Mouse (Mus musculus) adrenal gland (tissue): Measurements from ENCODE around the gene Ptpn13.

Experiments
- intact Hi-C: fragments of 180-260 bp; cut with DNase I; formaldehyde crosslinking; loops from one replicate; pipeline ENCODE4 v1.15.1; 2025

Ptpn13 gene

DNA sequence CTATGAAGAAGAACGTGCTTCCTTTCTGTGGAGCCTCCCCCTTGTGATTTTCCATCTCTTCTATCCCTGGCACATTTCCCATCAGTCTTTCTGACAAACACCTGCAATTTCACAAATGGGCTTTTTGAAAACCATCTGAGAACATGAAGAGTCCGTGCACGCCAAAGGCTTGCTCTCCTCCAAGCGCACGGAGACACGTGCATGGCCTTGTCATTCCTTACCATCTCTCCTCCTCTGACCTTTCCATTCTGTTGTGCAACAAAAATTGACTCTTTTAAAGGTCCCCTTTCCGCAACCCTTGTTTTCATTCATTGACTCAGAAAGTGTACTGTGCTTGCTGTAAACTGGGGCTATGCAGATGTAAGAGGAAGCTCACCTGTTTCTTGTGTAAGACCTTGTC lies 89.4 kb downstream of the Ptpn13 start:
- intact Hi-C loops = no loop called here

DNA sequence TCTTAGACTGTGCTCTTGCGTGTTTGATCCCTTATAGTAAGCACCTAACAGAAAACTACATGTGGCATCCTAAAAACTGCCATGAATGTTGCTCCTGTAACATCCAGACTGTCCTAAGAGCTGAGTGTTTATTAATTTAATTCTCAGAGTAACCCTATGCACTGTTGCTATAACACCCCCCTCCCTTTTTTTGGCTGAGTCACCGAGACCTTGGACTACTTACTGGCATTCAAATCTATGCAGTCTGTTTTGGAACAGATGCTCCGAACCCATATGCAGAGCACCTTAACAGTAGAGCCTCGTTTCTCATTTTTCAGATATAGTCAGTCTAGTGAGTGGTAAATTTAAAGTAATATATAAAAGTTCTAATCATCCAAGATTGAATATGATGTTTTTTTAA lies 90.9 kb downstream of the Ptpn13 start:
- intact Hi-C loops = no loop called here

DNA sequence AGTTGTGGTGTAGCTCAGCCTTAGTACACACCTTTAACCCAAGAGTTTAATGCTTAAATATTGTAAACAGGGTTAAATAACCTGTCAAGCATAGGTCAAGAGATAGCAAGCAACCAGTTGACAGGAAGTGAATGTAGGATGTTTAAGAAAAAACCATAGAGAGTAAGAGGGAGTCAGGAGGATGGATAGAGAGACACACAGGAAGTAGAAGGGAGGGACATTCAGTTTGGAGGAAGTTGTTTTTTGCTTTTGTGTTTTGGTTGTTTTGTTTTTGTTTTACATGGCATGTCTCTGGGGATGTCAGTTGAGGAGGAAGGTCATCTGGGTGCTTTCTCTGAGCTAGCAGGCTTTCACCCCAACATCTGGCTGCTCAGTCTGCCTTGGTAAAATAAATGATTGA lies 91.6 kb downstream of the Ptpn13 start:
- intact Hi-C loops = no loop called here

DNA sequence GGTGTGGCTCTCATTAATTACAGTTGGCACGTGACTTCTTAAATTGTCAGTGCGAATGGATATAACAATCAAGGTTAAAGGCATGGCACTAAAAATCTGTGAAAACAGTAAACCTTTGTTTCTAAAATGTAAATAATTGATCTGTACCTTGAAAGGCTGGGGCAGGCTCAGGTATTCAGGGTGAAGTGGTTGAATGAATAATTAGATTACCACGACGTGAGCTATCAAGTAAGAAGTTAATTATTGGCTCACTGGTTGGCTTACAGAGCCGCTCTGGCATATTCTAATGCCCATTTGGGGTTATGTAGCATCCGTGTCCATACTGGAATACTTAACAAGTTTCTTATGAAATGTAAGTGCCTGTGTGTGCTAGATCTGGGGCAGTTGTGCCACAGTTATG lies 92.6 kb downstream of the Ptpn13 start:
- intact Hi-C loops = no loop called here

DNA sequence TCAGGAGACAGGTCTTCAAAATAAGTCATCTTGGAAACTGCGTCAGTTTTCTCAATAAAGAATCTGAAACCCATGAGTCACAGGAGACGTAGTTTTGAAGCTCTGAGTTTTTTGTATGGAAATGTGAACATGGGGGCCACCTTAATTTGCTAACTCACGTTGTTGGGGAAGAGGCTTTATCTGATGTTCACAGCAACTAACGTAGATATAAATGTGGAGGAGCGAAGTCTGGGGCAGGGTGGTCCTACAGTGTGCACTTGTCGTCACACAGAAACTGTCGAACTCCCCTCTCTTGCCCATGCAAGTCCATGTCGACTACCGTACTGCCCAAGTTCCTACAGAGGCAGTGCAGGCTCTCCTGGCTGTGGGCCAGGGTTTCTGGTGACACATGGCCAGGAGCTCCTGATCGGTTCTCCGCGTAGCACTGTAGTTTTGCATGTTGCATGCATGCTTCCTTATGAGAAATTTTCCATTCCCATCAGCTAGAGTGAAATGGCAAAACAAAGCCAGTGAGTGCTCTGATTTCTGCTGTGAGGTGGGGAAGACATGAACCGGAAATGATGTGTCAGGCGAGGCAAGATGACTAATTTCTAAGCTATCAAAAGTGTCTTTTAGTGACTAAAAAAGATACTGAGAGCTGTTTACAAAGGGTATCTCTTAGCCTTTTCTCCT lies 93.9 kb downstream of the Ptpn13 start:
- intact Hi-C loops = no loop called here

DNA sequence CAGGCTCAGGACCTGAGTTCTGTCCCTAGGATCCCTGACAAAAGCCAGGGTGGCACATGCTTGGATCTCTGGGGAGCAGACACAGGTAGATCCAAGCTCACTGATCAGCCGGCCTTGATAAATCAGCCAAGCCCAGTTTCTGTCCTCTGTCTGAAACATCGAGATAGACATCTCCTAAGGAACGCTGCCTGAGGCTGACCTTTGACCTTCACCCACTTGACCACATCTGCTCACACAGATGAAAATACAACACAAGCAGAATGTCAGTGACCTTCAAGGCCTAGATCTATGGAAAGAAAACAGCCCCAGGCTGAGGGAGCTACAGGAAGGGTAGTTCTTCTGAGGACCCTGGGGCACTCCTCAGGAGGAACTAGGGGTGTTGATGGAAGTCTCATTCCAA lies 97.4 kb downstream of the Ptpn13 start:
- intact Hi-C loops = no loop called here

DNA sequence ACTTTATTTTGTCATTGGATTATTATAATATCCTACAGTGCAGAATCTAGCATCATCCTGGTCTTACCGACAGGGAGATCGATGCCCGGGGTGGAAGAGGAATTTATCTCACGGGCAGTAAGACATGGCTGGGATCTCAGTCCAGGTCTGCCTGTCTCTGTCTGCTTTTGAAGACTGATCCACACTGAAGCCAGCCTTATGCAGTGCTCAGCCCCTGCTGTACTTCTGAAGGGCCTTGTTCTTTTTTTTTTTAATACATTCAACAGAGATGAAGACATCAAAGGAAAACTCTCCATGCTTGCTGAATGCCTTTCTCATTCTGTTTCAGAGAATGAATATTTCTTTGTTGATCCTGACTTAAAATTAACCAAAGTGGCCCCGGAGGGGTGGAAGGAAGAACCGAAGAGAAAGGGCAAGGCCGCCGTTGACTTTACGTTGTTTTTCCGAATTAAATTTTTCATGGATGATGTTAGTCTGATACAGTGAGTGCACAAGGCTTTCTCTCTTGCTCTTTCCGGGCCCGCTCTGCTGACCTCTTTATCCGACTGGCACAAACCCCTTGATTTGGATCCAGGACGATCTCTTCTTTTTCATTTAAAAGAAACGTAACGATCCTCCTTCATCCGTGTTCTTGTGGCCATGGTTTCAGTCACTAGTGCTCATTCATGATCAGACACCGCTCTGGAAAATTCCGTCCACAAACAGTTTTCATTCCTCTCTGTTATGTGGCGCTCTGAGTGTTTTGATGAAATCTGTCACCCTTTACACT lies 101.9 kb downstream of the Ptpn13 start:
- intact Hi-C loops = no loop called here

DNA sequence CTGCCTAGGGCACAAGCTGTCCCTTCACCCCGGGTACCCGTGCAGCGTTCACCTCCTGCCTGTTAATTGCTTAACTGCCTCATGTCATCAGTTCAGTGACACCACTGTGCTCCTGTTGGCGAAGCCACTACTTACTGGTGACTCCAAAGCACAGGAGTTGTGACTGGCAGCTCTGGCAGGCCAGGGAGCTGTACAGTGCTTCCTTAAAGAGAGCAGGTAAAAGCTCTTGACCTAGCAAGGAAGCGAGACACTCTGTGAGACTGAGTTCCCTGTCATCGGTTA lies 102.4 kb downstream of the Ptpn13 start:
- intact Hi-C loops = no loop called here

DNA sequence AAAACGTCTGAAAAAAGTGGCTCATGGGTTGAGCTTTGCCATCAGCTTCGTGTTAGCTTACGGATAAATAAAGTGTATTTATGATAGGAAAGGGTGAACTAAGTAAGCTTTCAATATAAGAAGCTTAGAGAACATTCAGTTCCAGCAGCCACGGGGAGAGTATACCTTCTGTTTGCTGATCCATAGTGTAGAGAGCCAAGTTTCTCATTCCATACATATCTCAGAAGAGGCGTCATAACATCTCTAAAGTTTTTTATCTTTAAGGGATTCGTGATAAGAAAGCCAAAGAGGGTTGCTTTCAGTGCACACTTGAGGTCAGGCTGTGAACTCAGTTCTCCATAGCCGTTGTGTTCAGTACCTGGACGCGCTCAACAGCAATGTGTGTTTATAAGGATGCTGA lies 105.2 kb downstream of the Ptpn13 start:
- intact Hi-C loops = no loop called here

DNA sequence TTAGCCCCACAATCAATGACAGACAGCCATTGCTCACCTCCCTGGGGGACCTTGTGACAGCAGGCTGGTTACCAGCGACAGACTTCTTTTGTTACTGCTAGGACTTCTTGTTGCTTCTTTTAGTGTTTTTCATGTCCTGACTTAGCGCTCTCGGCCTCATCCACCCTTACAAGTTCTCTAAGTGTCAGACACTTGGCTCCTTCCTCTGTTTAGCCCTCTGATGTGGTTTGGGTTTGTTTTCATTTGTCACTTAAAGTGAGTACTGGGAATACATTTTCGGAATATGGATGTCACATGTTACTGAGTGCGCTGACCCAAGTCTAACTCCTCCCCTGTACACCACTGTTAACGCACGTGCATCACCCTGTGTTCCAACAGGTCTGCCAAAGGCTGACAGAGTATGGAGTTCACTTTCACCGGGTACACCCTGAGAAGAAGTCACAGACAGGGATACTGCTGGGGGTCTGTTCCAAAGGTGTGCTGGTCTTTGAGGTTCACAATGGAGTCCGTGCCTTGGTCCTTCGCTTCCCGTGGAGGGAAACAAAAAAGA lies 107.9 kb downstream of the Ptpn13 start:
- intact Hi-C loops = no loop called here

DNA sequence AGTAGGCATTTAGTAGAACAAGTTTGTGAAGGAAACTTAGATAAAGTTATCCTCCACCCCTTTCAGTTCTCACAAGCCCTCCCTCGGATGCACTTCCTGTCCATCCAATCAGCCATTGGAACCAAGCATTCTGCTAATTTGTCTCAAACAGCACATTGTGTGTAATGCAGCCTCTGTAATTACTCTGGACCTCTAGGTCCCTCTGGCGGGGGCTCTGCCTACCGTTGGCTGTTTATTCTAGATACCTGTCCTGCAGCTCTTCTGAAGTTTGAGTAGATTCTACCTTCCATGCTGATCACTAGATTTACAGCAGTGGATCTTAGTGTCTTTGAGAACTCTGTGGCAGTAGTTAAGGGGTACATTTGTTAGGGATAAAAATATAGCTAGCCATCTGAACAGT lies 109.5 kb downstream of the Ptpn13 start:
- intact Hi-C loops = no loop called here

DNA sequence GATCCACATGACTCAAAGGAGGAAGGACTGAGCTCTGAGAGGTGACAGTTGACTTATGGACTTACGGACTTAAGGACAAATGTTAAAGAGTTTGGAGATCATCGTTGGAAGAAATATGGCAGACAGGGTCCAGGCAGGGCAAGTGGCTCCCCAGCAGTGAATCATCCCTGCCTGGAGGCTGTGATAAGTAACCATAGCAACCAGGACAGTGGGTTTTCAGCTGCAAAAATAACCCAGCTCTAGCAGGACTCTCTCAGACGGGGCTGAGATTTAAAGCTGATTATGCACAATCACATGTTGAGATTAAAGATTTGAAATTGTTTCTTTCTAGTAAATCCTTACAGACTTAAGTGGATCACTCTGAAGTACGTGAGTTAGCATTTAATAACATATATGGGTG lies 112.4 kb downstream of the Ptpn13 start:
- intact Hi-C loops = no loop called here

DNA sequence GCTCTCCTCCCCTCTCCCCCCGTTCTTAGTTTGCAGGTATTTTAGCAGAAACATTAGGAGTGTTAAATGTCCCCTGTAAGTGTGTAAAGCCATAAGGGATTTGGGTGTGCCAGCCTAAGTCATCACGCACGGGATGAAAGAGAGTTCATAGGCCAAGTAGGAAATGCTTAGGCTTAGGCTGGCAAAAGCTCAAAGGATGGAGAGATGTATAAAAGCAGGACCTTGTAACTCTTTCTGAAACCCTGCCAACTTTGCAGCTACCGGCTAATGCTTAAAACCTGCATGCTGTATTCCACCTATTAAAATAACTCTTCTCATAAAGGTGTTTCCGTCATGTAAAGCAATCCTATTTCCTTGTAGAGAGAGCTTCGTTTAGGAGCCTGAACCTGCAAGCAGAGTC lies 115.6 kb downstream of the Ptpn13 start:
- intact Hi-C loops = no loop called here

DNA sequence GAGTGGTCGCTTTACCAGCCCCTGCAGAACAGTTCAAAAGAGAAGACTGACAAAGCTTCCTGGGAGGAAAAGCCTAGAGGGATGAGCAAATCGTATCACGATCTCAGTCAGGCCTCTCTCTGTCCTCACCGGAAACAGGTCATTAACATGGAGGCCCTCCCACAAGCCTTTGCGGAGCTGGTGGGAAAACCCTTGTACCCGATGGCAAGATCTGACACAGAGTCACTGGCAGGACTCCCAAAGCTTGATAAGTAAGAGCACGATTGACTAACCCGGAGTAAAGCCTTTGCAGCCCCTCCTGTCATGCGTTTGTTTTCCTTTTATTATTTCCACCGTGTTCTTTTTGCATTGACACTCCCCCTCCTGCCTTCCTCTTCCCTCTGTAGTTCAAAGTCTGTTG lies 116.1 kb downstream of the Ptpn13 start:
- intact Hi-C loops = no loop called here

DNA sequence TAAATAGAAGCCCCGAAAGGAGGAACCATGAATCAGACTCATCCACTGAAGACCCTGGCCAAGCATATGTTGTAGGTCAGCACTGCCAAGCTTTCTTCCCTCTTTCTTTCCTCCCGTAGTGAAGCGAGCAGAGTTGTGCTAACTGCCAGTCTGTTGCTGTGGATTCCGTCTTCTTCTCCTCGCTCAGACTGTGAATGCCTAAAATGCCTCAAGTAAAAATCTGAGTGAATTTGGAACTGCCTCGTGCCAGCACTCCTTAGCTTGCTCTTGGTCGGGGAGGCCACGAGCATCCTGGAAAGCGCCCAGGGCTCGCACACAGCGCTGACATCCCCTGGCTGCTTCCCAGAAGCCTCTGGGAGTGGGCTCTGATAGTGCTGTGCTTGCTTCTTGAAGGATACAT lies 116.5 kb downstream of the Ptpn13 start:
- intact Hi-C loops = no loop called here

DNA sequence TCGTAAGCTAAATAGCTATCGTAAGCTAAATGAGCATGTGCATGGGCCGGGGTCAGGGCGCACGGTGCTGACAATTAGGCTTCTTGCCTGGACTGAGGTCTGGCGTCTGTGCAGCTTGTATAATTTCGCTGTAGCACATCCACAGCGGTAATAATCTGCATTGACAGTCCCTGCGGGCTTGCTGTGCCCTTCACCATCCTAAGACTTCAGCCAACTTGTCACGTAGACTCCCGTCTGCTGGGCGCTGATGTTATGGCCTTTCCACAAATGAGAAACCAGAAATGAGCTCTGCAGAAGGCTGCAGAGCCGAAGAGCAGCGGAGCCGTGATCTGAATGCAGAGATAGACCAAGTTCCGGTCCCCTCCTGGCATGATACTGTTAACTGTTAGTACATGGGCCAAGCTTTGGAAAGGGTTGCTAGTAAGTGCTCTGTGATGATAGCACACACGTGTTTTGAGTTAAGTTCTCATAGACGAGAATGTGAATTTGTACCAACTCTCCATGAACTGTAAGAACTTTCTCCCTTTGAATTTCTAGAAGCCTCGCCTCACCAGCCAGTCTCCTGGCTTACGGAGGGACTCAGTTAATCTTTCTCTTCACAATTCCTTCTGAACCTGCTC lies 120.5 kb downstream of the Ptpn13 start:
- intact Hi-C loops = no loop called here

DNA sequence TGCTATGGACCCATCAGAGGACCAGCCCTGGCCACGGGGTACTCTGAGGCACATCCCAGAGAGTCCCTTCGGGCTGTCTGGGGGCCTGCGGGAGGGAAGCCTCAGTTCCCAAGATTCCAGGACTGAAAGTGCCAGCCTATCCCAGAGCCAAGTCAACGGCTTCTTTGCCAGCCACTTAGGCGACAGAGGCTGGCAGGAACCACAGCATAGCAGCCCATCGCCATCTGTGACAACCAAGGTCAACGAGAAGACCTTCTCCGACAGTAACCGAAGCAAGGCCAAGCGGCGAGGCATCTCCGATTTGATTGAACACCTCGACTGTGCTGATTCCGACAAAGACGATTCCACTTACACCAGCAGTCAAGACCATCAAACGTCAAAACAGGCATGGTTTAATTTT lies 129.8 kb downstream of the Ptpn13 start:
- intact Hi-C loops = no loop called here

DNA sequence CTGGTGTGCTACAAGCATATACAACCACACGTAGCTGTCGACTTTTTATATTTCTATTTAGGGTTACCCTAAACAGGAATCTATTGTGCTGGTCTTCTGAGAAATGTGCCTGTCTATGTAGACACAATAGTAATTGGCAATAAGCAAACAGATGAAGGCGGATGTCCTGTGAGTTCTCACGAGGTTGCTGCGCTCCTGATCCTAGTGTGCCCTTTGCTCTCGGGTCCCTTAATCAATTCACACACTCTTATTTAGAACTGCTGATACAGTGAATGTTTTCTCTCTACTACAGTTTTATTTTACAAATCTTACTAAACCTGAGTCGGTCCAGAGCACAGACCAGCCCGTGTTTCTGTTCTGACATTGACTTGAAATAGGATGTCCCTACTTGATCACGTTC lies 135.6 kb downstream of the Ptpn13 start:
- intact Hi-C loops = no loop called here

DNA sequence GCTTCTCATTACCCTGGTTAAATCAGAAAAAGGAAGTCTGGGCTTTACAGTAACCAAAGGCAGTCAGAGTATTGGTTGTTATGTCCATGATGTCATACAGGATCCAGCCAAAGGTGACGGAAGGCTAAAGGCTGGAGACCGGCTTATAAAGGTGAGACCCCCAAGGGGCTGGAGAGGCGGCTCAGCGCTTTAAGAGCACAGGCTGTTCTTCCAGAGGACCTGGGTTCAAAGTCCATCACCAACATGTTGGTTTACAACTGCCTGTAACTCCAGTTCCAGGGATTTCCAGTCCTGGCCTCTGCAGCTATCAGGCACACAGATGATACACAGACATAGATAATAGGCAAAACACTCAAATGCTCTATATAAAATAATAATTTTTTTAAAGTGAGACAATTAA lies 143.0 kb downstream of the Ptpn13 start:
- intact Hi-C loops = no loop called here

DNA sequence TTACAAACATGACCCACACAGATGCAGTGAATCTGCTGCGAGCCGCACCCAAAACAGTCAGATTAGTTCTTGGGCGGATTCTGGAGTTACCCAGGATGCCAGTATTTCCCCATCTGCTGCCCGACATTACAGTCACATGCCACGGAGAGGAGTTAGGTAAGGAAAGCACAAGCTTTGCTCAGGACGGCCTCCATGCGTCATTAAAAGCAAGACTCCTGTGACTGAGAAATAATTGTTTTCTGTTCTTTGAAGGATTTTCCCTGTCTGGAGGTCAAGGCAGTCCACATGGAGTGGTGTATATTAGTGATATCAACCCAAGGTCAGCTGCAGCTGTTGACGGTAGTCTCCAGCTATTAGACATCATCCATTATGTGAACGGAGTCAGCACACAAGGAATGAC lies 144.5 kb downstream of the Ptpn13 start:
- intact Hi-C loops = no loop called here

DNA sequence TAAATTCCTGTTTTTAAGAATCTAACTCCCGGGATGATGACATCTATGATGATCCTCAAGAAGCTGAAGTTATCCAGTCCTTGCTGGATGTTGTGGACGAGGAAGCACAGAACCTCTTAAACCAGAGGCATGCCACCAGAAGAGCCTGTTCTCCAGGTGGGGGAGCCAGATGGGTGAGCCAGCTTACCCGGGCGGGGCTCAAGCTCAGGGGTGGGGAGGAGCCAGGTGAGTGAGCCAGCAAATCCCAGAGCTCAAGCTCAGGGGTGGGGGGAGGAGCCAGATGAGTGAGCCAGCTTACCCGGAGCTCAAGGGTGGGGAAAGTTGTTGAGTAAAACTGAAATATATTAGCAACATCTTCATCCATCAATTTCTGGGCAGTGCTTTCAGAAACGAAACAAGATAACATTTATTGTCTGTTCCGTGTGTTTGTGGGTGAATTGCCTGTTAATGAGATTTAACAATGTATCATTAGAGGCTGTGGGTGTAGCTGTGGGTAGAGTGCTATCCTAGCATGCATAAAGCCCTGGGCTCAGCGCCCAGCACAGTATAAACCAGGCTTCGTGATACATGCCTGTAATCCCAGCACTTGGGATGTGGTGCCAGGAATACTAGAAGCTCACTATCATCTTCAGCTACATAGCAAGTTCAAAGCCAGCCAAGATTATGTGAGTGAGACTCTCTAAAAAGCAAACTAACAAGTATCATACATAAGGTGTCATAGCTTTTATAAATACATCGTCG lies 154.9 kb downstream of the Ptpn13 start:
- intact Hi-C loops = no loop called here

DNA sequence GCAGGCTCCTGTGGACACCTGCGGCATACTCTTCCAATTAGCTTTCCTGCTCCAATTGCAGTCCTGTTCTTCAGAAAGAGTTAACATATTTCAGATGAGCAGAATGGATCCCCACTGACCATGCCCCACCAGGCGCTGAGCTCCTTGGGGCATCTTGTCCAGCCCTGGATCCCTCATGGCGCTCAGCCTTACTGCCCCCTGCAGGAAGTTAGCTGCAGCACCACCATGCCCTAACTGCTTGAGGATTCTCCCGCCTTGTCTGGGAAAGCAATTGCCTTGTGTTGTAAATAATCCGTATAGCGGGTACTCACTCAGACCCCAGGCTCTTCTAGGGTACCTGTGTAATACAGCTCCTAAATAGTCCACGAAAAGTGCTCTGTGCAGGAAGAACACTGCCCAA lies 162.2 kb downstream of the Ptpn13 start:
- intact Hi-C loops = no loop called here
